Mouse (Mus musculus): ENCODE data around the gene Cdkl1. TPM values are rescaled to one million over a fixed set of nuclear protein-coding genes. Genes with fewer than 3 reads are reported as not detected.

Cdkl1 gene
- polyA plus RNA-seq, 1 experiment, result 0.08 TPM

DNA sequence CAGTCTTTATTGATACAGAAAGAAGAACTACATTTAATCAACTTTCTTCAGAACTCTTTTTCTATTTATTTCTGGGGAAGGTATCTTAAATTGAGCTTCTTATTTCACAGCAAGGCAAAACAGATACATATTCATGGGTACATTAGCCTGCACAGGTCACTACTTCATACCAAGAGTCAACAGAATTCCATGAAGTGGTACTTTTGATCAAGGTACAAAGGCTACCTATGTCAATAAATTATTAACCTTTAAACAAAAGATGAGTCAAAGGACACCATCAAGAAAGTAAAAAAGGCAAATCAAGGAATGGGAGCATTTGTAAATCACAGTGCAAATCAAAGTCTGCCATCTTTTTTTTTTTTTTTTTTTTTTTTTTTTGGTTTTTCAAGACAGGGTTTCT is 77.4 kb downstream of the Cdkl1 start:
- peaks cover 20% of the 10 kb centered on the region for H3K36me3 ChIP-seq (ENCODE audit: control insufficient read depth)
- TF ChIP-seq GATA1 (IDR thresholded peaks at IDR 0.05; ENCODE audit: low read length) (no peak), TAL1 (IDR thresholded peaks at IDR 0.05; ENCODE audit: low read length) (no peak; the same call in 2 of the 3 replicates)
- H3K27me3 ChIP-seq (ENCODE audit: control insufficient read depth), result no peaks in the 10 kb centered on the region
- no peak overlapping the region for H3K4me3 ChIP-seq (replicated peaks)
- H3K4me1 ChIP-seq (ENCODE audit: control insufficient read depth), result no peaks in the 10 kb centered on the region
- peaks cover 7% of the 10 kb centered on the region for H3K9me3 ChIP-seq (ENCODE audit: control insufficient read depth, low read length)

DNA sequence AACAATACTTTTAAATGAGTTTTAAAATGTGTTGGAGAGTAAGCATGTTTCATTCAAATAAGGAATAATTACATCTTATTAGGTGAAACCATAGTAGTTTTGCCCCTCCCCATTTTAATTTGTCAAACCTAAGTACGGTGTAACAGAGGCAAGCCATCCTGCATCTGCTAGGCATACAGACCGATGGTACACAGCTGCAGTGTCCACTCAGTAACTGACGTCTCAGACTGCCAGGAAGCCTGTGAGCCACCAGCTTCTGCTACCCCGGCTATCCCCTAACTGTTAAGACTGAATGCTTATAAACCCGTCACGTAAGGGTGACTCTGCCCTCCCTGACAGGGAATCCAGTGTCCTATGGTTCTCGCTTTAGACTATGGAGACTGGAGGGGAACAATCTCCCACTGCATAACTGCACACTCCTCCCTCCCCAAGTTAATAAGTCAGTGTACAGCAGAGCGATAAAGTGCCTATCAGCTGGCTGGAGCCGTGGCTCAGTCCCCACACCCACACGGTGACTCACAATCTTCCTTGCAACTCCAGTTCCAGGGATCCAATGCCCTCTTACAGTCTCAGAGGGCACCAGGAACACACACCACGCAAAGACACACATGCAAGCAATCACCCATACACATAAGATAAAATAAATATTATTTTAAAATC is 86.1 kb downstream of the Cdkl1 start:
- H3K36me3 ChIP-seq (ENCODE audit: control insufficient read depth), result peaks cover 34% of the 10 kb centered on the region
- no peak overlapping the region for H3K4me3 ChIP-seq (replicated peaks)
- H3K27me3 ChIP-seq (ENCODE audit: control insufficient read depth), result no peaks in the 10 kb centered on the region
- H3K4me1 ChIP-seq (ENCODE audit: control insufficient read depth), result peaks cover 11% of the 10 kb centered on the region
- TF ChIP-seq GATA1 (IDR thresholded peaks at IDR 0.05; ENCODE audit: low read length), result no peak
- no peak for TF ChIP-seq TAL1 (IDR thresholded peaks at IDR 0.05; ENCODE audit: low read length)
- no peaks in the 10 kb centered on the region for H3K9me3 ChIP-seq (ENCODE audit: control insufficient read depth, low read length)

DNA sequence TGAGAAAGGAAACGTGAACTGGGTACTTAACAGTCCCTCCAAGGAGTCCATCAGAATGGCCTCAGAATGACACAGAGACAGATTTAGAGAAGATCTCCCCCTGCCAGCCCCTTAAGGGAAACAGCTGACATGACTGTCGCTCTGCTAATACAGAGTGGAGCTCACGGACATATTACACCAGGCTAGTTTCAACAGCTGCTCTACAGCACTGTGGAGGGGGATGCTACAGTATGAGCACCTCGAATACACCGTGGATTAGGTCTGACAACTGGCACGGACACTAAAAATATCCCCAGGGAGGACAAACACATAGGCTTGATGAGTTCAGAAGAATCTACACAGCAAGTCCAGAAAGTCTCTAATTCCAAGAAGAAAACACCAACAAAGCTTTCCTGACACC is 92.7 kb downstream of the Cdkl1 start:
- Histone ChIP-seq H3K27me3 (ENCODE audit: control insufficient read depth) (no peaks in the 10 kb centered on the region), H3K4me3 (replicated peaks) (no peak overlapping the region), H3K4me1 (ENCODE audit: control insufficient read depth) (peaks cover 2% of the 10 kb centered on the region), H3K9me3 (ENCODE audit: control insufficient read depth, low read length) (no peaks in the 10 kb centered on the region), H3K36me3 (ENCODE audit: control insufficient read depth) (peaks cover 38% of the 10 kb centered on the region)
- TF ChIP-seq GATA1 (IDR thresholded peaks at IDR 0.05; ENCODE audit: low read length) (no peak), TAL1 (IDR thresholded peaks at IDR 0.05; ENCODE audit: low read length) (no peak)

Other genes with a start within 250 kb of the Cdkl1 start
- 0.18 and 0.31 TPM in 2 replicates for gene Vcpkmt, start 208.2 kb downstream of the Cdkl1 start, polyA plus RNA-seq (2012)
- gene Sos2, start 109.4 kb downstream of the Cdkl1 start, polyA plus RNA-seq (2012), result 0.56 and 0.90 TPM in 2 replicates
- 0.04 and 0.05 TPM in 2 replicates for gene L2hgdh, start 66.4 kb downstream of the Cdkl1 start, polyA plus RNA-seq (2012)
- 1.2 TPM in 2 replicates for gene Atp5s, start 66.3 kb downstream of the Cdkl1 start, polyA plus RNA-seq (2012)
- 0.07 and 0.21 TPM in 2 replicates for gene Atl1, start 101.3 kb upstream of the Cdkl1 start, polyA plus RNA-seq (2012)
- gene Map4k5, start 101.9 kb upstream of the Cdkl1 start, polyA plus RNA-seq (2012), result 1.2 and 2.0 TPM in 2 replicates
- 1.6 and 2.0 TPM in 2 replicates for gene Sav1, start 195.7 kb upstream of the Cdkl1 start, polyA plus RNA-seq (2012)

Data from erythroblast, embryonic 14.5 days (primary cell).